Mouse (Mus musculus) cerebellum, adult 9-11 months (tissue): ENCODE measurements around the gene Golga1.
"Not testable (repeated sequence)": the region's sequence is repeated elsewhere in the genome, so short reads cannot be mapped to it uniquely, and the experiment has no call there.

Source experiments
- DNase-seq: peaks from one replicate; pipeline ENCODE4 v3.0.0; 2022

Golga1 gene

GRCm38 (mm10) chr2:39065400-39065987 lies at the start of gene Golga1:
Golga1 (minus strand) TSS chr2:39065541.
- DNase-seq: peak; percentile 94

GRCm38 (mm10) chr2:39114093-39114492 lies 48.8 kb upstream of the Golga1 start:
- DNase-seq: no peak

DNA sequence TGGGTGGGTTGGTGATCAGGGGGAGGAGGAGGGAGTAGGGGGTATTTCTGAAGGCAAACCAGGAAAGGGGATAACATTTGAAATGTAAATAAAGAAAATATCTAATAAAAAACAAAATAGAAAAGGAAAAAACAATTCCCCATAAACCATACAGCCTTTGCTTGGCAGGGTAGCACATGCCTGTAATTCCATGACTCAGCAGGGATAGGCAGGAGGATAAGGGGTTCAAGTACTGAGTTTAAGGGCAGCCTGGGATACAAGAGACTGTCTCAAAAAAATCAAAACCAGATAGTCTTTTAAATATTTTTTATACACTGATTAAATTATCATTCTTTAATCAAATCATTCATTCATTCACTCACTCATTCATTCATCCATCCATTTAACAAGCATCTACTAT lies 45.2 kb upstream of the Golga1 start:
- no peak for DNase-seq

DNA sequence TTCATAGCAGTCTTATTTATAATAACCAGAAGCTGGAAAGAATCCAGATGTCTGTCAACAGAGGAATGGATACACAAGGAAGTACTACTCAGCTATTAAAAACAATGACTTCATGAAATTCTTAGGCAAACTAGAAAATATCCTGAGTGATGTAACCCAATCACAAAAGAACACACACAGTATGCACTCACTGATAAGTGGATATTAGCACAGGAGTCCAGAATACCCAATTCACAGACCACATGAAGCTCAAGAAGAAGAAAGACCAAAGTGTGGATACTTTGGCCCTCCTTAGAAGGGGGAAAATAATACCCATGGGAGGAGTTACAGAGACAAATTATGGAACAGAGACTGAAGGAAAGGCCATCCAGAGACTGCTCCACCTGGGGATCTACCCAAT lies 44.4 kb upstream of the Golga1 start:
- not testable (repeated sequence) for DNase-seq

DNA sequence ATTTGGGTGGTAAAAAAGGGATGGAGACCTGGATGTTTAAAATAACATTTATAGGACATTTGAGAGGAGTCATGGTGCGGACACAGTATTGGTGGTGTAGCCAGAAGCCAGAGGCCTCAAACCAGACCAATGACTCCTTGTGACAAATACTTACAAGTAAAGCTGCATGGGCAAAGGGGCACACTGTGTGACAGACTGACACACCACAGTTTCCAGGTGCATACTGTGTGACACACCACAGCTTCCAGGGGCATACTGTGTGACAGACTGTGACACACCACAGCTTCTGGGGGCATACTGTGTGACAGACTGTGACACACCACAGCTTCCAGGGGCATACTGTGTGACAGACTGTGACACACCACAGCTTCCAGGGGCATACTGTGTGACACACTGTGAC lies 34.6 kb upstream of the Golga1 start:
- DNase-seq: peak; percentile 8

- no peak for DNase-seq
Measured at GRCm38 (mm10) chr2:39097993-39098392, 32.7 kb upstream of the Golga1 start.

- no peak for DNase-seq
Measured at GRCm38 (mm10) chr2:39091966-39092365, 26.6 kb upstream of the Golga1 start.

- no peak for DNase-seq
Measured at GRCm38 (mm10) chr2:39082706-39083105, 17.4 kb upstream of the Golga1 start.

DNA sequence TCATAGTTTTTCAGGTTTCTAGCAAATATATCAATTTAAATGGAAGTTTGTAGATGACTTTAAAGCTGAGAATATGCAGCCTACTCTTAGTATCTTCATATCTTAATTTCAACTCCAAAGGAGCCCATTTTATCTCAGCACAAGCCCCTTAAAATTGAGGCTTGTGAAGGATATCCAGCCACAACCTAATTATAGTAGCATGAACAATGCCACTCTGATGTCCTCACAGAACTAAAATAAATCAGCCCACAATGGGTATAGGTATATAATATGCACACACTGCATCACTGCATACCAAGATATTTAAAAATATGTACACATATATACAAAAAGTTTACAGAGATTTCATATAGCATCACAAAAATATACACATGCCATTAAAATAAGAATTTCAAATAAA lies 5.3 kb upstream of the Golga1 start:
- no peak for DNase-seq

DNA sequence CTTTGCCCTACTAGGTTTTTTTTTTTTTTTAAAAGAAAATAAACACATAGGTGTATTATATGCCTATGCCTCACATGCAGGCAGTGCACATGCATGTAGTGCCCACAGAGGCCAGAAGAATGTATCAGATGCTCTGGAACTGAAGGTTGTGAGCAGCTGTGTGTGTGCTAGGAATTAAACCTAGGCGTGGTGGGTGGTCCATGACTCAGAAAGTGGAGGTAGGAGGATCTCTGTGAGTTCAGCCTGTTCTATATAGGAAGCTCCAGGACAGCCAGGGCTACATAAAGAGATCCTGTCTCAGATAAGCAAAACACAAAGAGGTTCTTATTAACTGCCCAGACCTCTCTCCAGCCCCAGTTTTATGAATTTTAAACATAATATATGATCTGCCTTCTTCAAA lies 3.8 kb upstream of the Golga1 start:
- no peak for DNase-seq

- DNase-seq: no peak
Measured at GRCm38 (mm10) chr2:39064687-39065399, 498 bp downstream of the Golga1 start.

GRCm38 (mm10) chr2:39048515-39048914 lies 16.8 kb downstream of the Golga1 start:
- DNase-seq: no peak

- no peak for DNase-seq
Measured at GRCm38 (mm10) chr2:39040215-39040614, 25.1 kb downstream of the Golga1 start.

GRCm38 (mm10) chr2:39031611-39032010 lies 33.7 kb downstream of the Golga1 start:
- DNase-seq: no peak

DNA sequence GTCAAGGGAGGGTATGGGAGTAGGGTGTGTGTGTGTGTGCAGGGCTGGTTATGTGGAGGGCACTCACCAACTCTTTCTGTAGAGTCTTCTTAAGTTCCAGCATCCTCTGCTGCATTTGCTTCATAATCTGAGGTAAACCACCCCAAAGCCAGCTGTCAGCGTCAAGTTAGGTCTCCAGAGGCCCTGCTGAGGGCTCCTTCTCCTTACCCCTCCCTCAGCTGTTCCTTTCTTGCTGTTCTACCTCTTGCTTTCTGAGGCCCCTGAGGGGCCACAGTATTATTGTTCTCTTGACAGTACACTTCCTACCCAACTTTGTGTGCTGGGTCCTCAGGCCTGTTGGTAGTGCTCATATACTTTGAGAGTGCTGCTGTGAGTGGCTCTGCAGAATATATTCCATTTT lies 45.3 kb downstream of the Golga1 start:
- DNase-seq: no peak

- no peak for DNase-seq
Measured at GRCm38 (mm10) chr2:39016581-39016980, 48.8 kb downstream of the Golga1 start.

GRCm38 (mm10) chr2:39012768-39013279 lies 52.5 kb downstream of the Golga1 start:
- no peak for DNase-seq

- no peak for DNase-seq
Measured at GRCm38 (mm10) chr2:39011971-39012370, 53.4 kb downstream of the Golga1 start.

GRCm38 (mm10) chr2:39011264-39011663 lies 54.1 kb downstream of the Golga1 start:
- no peak for DNase-seq

DNA sequence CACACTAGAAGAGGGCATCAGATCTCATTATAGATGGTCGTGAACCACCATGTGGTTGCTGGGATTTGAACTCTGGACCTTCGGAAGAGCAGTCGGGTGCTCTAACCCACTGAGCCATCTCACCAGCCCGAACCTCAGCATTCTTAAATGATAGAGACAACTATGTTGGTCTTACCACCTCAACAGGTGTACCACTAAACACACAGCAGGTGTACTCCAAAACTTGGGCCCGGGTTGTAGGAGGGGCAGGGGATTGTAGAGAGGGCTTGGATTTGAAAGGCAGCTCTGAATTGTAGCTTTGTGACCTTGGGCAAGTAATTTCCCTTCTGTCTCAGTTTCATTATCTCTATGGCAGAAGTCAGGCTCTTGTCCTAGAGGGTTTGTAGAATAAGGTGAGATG lies 55.2 kb downstream of the Golga1 start:
- not testable (repeated sequence) for DNase-seq

DNA sequence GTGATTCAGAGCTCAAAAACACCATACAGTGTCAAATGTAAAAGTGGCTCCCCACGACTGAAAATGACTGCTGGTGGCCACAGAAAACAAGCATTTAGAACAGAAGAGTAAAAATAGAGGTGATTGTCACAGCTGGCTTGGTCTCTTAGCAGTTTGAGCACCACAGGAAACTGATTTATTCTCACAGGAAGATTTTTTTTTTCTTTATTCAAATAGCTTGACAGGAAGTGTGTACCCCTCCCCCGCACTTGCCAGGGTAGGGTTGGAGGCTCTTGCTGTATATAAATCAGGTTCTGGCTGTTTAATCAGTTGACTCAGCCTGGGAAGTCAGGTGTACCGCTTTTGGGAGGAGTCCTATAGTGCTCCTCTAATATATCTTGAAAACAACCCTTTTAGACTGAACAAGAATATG lies 56.4 kb downstream of the Golga1 start:
- peak; percentile 45 for DNase-seq

- peak; percentile 72 for DNase-seq
Measured at GRCm38 (mm10) chr2:39008350-39008851, 56.9 kb downstream of the Golga1 start.

GRCm38 (mm10) chr2:39007865-39008264 lies 57.5 kb downstream of the Golga1 start:
- DNase-seq: peak; percentile 93

DNA sequence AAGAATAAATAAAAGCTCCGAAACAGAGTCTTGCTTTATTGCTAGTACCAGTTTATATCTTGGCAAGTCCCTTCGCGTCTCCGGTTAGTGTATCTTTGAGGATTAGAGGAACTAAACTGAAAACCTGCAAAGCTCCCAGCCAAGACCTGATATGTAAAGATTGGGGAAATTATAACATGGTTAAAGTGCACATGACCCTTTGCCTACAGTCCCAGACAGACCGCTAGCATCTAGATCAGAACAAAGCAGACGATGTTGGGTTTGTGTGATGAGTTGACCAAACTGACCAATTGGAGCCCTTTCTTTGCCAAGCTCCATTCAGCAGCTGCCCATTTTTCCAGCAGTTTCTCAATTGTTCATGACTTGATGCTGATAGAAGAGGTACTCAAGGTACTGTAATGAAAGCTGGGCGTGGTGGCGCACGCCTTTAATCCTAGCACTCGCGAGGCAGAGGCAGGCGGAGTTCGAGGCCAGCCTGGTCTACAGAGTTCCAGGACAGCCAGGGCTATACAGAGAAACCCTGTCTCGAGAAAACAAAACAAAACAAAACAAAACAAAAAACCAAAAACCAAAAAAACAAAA lies 59.1 kb downstream of the Golga1 start:
- peak; percentile 28 for DNase-seq
